Mouse (Mus musculus) MEL (cell line): ENCODE measurements around the gene Psd4.

Experiments
- KAT2A ChIP-seq: conservative IDR thresholded peaks from 2 replicates; pipeline ENCODE4 v1.6.1; 2012; ENCODE audit warnings: low read depth, low read length, improper control_type of control experiment, inconsistent platforms
- NRF1 ChIP-seq: IDR thresholded peaks from 2 replicates; pipeline ENCODE4 v1.6.1; 2014; ENCODE audit warnings: low read depth, mild to moderate bottlenecking, inconsistent platforms, low read length, improper control_type of control experiment, moderate library complexity; ENCODE audit not compliant: poor library complexity, insufficient read depth, severe bottlenecking
- POLR2A ChIP-seq, 2 experiments: IDR thresholded peaks; 2 replicates each; pipeline ENCODE4 v1.6.1; 2011 to 2012; ENCODE audit warnings: low read length in 2 of 2, mild to moderate bottlenecking in 2 of 2, control low read depth in 1 of 2, improper control_type of control experiment in 1 of 2, low read depth in 1 of 2, moderate library complexity in 1 of 2; ENCODE audit not compliant: control insufficient read depth in 1 of 2, insufficient read depth in 1 of 2, poor library complexity in 1 of 2
- POLR2AphosphoS2 ChIP-seq: IDR thresholded peaks from 2 replicates; pipeline ENCODE4 v1.6.1; 2011; ENCODE audit warnings: low read length, improper control_type of control experiment
- USF1 ChIP-seq: IDR thresholded peaks from 2 replicates; pipeline ENCODE4 v1.6.1; 2014; ENCODE audit warnings: low read depth, mild to moderate bottlenecking, inconsistent platforms, low read length, improper control_type of control experiment, moderate library complexity

DNA sequence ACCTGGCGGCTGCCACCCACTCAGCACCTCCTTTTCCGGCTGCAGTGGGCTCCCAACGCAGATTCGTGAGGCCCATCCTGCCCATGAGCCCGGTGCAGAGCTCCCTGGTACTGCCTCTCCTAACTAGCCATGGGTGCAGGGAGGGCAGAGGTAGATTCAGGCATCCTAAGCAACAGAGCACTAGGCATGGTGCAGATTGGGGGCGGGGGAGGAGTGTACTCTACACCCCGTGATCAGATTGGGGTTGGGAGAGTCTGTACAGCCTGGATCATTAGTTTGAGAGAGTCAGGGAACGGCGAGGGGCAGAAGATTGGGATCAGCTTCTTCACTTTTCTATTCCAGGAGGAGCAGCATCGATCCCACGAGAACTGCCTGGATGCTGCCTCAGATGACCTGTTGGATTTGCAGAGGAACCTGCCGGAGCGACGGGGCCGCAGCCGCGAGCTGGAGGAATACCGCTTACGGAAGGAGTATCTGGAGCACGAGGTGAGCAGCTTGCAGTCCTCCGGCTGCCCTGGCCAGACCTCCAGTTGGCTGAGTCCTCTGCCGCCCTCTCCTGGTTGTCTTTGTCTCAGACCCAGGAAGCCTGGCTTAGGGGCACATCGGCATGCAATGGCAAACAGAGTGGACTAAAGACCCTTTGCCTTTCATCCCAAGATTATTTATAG is 38.1 kb downstream of the Psd4 start:
- TF ChIP-seq POLR2AphosphoS2 (no peak), KAT2A (no peak), USF1 (no peak), NRF1 (no peak), POLR2A (IDR thresholded peaks at IDR 0.05; ENCODE audit: control insufficient read depth in 1 of 2, insufficient read depth in 1 of 2, low read depth in 1 of 2, low read length in 2 of 2, poor library complexity in 1 of 2) (no peak)
